Mouse (Mus musculus): ENCODE measurements around the gene Zrsr2.

Gene Zrsr2

GRCm38 (mm10) chrX:163885539-163885981 lies 72.9 kb downstream of the Zrsr2 start:
- DNase-seq (ENCODE audit: low spot score in 2 of 2), result no peak
